Mouse (Mus musculus) embryonic facial prominence, embryonic 11.5 days (tissue): ENCODE measurements at regions not wholly inside any gene's neighbourhood (a gene's known extent, or its start where the extent isn't known, plus 50 kb on each side); places are given as distances from the start of the nearest gene placed in this dataset.

Experiments used
- ATAC-seq: fragments of 200-750 bp; cut with Nextera tagmentation; replicated peaks from 2 replicates; pipeline ENCODE4 v1.8.0; 2017; ENCODE audit warnings: low read depth; ENCODE audit not compliant: insufficient number of reproducible peaks, low FRiP score, low TSS enrichment
- DNase-seq: peaks from one replicate; pipeline ENCODE4 v3.0.0-alpha.2; 2015; ENCODE audit warnings: low spot score
- H3K27ac ChIP-seq: fragments of 300-500 bp; sonication (generic); replicated peaks from 2 replicates; pipeline ENCODE4 v1.5.1; 2014; ENCODE audit warnings: mild to moderate bottlenecking, low read depth, low read length, control low read depth
- H3K27me3 ChIP-seq: fragments of 300-500 bp; sonication (generic); 2 replicates; pipeline ENCODE4 v1.6.1; 2014; ENCODE audit warnings: mild to moderate bottlenecking, low read length, moderate library complexity, mixed read lengths; ENCODE audit not compliant: control insufficient read depth, insufficient read depth
- H3K36me3 ChIP-seq: fragments of 300-500 bp; sonication (generic); replicated peaks from 2 replicates; pipeline ENCODE4 v1.6.1; 2014; ENCODE audit warnings: low read depth, mild to moderate bottlenecking, low read length, moderate library complexity, mixed read lengths; ENCODE audit not compliant: control insufficient read depth, insufficient read depth
- H3K4me1 ChIP-seq: fragments of 300-500 bp; sonication (generic); 2 replicates; pipeline ENCODE4 v1.6.1; 2014; ENCODE audit warnings: low read length, mixed read lengths; ENCODE audit not compliant: control insufficient read depth, insufficient read depth
- H3K4me2 ChIP-seq: fragments of 300-500 bp; sonication (generic); 2 replicates; pipeline ENCODE4 v1.6.1; 2014; ENCODE audit warnings: low read depth, mild to moderate bottlenecking, control low read depth, low read length, moderate library complexity
- H3K4me3 ChIP-seq: fragments of 300-500 bp; sonication (generic); 2 replicates; pipeline ENCODE4 v1.5.1; 2014; ENCODE audit warnings: low read depth, low read length, control low read depth
- H3K9ac ChIP-seq: fragments of 300-500 bp; sonication (generic); replicated peaks from 2 replicates; pipeline ENCODE4 v1.6.1; 2014; ENCODE audit warnings: mild to moderate bottlenecking, control low read depth, low read length
- H3K9me3 ChIP-seq: fragments of 300-500 bp; sonication (generic); replicated peaks from 2 replicates; pipeline ENCODE4 v1.6.1; 2016; ENCODE audit warnings: mild to moderate bottlenecking, low read length, inconsistent platforms, mixed read lengths; ENCODE audit not compliant: control insufficient read depth
- WGBS: fragments of 180-500 bp; shearing (Covaris S2); extraction: QIAGEN DNeasy Blood & Tissue Kit; methylation state at CpG from one replicate; pipeline ENCODE4 v1.1.7; 2014; 5-methylcytosine and 5-hydroxymethylcytosine counted together

DNA sequence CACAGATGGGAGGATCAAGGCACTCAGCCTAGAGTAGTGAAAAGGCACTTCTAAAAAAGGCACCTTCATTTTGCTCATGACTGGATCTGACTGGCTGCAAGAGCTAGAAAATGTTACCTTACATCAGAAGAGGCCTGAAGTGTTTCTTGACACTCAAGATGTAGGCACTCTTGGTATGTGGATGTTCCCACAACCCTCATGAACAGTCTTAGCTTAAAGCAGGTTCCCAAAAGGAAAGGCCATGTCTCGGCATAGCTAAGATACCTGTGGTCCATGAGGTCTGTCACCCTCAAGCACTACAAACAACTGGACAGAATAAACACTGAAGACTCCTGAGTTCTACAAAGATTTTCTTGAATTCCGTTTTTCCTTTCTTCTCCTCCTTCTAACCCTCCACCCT lies 619.5 kb downstream of the Ipo11 start:
- Histone ChIP-seq H3K36me3 (no peaks in the 10 kb centered on the region), H3K9me3 (no peaks in the 10 kb centered on the region), H3K27me3 (no peaks in the 10 kb centered on the region), H3K9ac (no peak overlapping the region), H3K4me1 (no peaks in the 10 kb centered on the region), H3K4me3 (no peak overlapping the region), H3K27ac (no peak overlapping the region), H3K4me2 (no peak overlapping the region)
- ATAC-seq (no peak), DNase-seq (no peak)
- WGBS = 83% methylated on average over 2 of the region's 2 CpGs

DNA sequence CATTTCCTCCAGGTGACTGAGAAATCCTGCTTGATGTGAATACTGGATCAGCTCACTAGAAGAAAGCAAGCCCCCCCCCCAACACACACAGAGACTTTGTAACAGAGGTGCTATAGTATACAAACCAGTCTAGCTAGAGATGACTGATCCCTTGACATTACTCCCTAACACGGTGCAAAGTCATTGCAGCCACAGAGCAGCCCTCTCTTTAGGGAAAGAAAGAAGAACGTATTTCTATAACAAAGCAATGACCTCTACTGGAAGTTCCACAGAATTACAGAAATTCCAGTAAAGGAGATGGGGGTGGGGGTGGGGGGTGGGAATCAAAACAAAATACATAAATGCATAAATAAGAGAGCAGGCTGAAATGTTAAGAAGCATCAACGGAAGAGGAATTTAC lies 655.6 kb downstream of the Ipo11 start:
- WGBS = 52% methylated on average over 3 of the region's 3 CpGs
- H3K4me2 ChIP-seq = no peak overlapping the region
- H3K4me1 ChIP-seq = no peaks in the 10 kb centered on the region
- H3K27me3 ChIP-seq = no peaks in the 10 kb centered on the region
- no peaks in the 10 kb centered on the region for H3K36me3 ChIP-seq
- H3K9me3 ChIP-seq = no peaks in the 10 kb centered on the region
- H3K27ac ChIP-seq = no peak overlapping the region
- H3K4me3 ChIP-seq = no peak overlapping the region
- no peak for DNase-seq
- no peak overlapping the region for H3K9ac ChIP-seq
- ATAC-seq = no peak

DNA sequence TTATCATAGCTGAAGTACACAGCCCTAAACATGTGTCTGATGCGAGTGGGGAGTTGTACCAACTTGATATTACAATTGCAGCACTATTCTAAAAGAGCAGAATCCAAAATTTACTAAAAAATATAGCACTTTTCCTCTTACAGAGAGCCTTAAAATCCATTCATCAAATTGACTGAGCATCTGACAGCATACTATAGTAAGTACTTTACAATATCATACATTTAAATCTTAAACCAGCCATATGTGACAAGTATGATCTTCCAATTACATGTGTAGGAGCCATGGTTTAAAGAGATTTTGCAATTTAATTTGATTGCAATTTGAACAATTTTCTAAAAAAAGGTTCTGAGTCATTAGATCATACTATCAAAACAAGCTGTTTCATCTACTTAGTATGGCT lies 676.9 kb downstream of the Ipo11 start:
- 83% methylated on average over 1 of the region's 1 CpGs for WGBS
- Histone ChIP-seq H3K9ac (no peak overlapping the region), H3K27me3 (no peaks in the 10 kb centered on the region), H3K4me2 (no peak overlapping the region), H3K4me3 (no peak overlapping the region), H3K4me1 (no peaks in the 10 kb centered on the region), H3K27ac (no peak overlapping the region), H3K9me3 (no peaks in the 10 kb centered on the region), H3K36me3 (no peaks in the 10 kb centered on the region)
- no peak for DNase-seq
- no peak for ATAC-seq
